Mouse (Mus musculus): Measurements from ENCODE around the gene Chd5.

Gene Chd5

DNA sequence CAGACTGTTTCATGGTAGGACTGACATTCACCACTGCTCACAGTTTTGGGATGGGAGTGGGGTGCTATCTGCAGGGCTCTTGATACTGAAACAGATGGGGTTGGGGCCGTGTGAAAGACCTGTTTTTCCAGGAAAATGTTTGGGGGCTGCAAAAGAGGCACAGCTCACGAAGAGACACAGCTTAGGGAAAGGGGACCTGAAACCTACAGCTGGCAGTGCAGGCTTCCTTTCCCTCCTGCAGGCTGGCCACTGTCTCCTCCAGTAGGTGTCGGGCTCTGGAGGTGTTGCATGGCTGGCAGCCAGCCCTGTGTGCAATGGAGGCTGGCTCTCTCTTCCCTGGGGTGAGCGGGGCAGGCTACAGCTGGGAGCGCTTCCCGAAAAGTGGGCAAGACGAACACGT, 89.8 kb downstream of the Chd5 start:
- in situ Hi-C loops (cut with MboI, MseI) = loop anchor here (5.0 to 25.0 kb wide), 2 partner anchors 91 to 1534 kb away; partner anchors contain the start of genes A430005L14Rik and Chd5

GRCm38 (mm10) chr4:152432308-152432707, 93.9 kb downstream of the Chd5 start:
- in situ Hi-C loops (cut with MboI, MseI) = loop anchor here (25.0 kb wide), 1 partner anchor 1530 kb away; the partner anchor contains the start of gene A430005L14Rik

DNA sequence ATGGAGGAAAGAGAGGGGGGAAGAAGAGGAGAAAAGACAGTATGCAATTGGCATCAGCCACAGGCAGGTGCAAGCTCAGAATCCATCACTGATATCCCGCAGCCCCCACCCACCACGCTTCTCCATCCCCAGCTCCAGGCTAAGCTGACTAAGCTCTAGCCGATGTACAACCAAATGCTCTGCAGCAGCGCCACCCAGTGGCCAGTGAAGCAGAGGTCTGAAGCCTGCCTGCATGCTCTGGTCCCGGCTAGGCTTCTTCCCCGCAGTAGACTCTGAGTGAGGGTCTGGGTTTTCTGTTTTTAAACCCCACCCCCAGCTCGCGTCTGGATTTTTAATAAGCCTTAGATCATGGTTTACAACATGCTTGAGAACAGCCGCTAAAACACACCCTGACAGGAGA, 96.4 kb downstream of the Chd5 start:
- in situ Hi-C loops (cut with MboI, MseI) = loop anchor here (25.0 kb wide), 1 partner anchor 1527 kb away; the partner anchor contains the start of gene A430005L14Rik

DNA sequence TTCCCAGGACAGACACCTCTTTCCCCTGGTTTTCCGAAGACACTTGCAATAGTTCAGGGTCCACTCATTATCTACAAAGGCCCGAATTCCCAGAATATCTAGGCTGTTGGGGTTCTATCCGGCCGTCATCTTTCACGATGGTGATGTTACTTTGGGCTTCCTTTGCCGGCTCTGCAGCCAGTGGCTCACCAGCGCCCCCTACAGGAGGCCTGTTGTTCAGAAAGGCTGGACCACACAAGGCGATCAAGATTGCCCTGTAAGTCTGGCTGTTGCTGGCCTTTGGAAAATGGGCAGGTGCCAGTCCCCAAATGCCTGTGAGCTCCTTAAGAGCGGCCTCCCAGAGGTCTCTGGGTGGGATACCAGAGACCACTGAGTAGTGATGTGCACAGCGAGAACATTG, 96.8 kb downstream of the Chd5 start:
- in situ Hi-C loops (cut with MboI, MseI) = loop anchor here (25.0 kb wide), 1 partner anchor 1527 kb away; the partner anchor contains the start of gene A430005L14Rik
